Mouse (Mus musculus): ENCODE results near the gene Trnp1.
"Not testable (repeated sequence)": the region's sequence is repeated elsewhere in the genome, so short reads cannot be mapped to it uniquely, and the experiment has no call there.

Trnp1 gene

GRCm38 (mm10) chr4:133498160-133498724 is at the start of gene Trnp1:
Trnp1 (minus strand) TSS chr4:133498550.
- peak; percentile 63 for DNase-seq (ENCODE audit: low spot score)

- peak; percentile 98 for DNase-seq (ENCODE audit: low spot score)
Measured at GRCm38 (mm10) chr4:133545272-133546231, 47.2 kb upstream of the Trnp1 start, which contains the start of gene Nudc. Nudc (minus strand) TSS chr4:133545996.

- DNase-seq (ENCODE audit: low spot score), result no peak
Measured at GRCm38 (mm10) chr4:133536652-133537051, 38.3 kb upstream of the Trnp1 start.

- DNase-seq (ENCODE audit: low spot score), result no peak
Measured at GRCm38 (mm10) chr4:133536081-133536480, 37.7 kb upstream of the Trnp1 start.

- no peak for DNase-seq (ENCODE audit: low spot score)
Measured at GRCm38 (mm10) chr4:133532777-133533176, 34.4 kb upstream of the Trnp1 start.

GRCm38 (mm10) chr4:133527788-133528187 is 29.4 kb upstream of the Trnp1 start:
- no peak for DNase-seq (ENCODE audit: low spot score)

GRCm38 (mm10) chr4:133521502-133521901 is 23.2 kb upstream of the Trnp1 start:
- DNase-seq (ENCODE audit: low spot score), result no peak

GRCm38 (mm10) chr4:133519369-133519665 is 21.0 kb upstream of the Trnp1 start:
- no peak for DNase-seq (ENCODE audit: low spot score)

- peak; percentile 72 for DNase-seq (ENCODE audit: low spot score)
Measured at GRCm38 (mm10) chr4:133518601-133519368, 20.4 kb upstream of the Trnp1 start, which contains the start of gene Kdf1. Kdf1 (plus strand) TSS chr4:133518963.

GRCm38 (mm10) chr4:133512972-133513371 is 14.6 kb upstream of the Trnp1 start:
- DNase-seq (ENCODE audit: low spot score), result peak; percentile 77

- not testable (repeated sequence) for DNase-seq (ENCODE audit: low spot score)
Measured at GRCm38 (mm10) chr4:133512511-133512910, 14.2 kb upstream of the Trnp1 start.

- DNase-seq (ENCODE audit: low spot score), result no peak
Measured at GRCm38 (mm10) chr4:133511050-133511449, 12.7 kb upstream of the Trnp1 start.

GRCm38 (mm10) chr4:133508990-133509389 is 10.6 kb upstream of the Trnp1 start:
- no peak for DNase-seq (ENCODE audit: low spot score)

GRCm38 (mm10) chr4:133506573-133506972 is 8.2 kb upstream of the Trnp1 start:
- no peak for DNase-seq (ENCODE audit: low spot score)

GRCm38 (mm10) chr4:133504755-133505485 is 6.6 kb upstream of the Trnp1 start:
- no peak for DNase-seq (ENCODE audit: low spot score)

- DNase-seq (ENCODE audit: low spot score), result no peak
Measured at GRCm38 (mm10) chr4:133504300-133504699, 6.0 kb upstream of the Trnp1 start.

- no peak for DNase-seq (ENCODE audit: low spot score)
Measured at GRCm38 (mm10) chr4:133501514-133501913, 3.2 kb upstream of the Trnp1 start.

GRCm38 (mm10) chr4:133497461-133498159 is 740 bp downstream of the Trnp1 start:
- no peak for DNase-seq (ENCODE audit: low spot score)

GRCm38 (mm10) chr4:133496738-133497445 is 1.5 kb downstream of the Trnp1 start:
- no peak for DNase-seq (ENCODE audit: low spot score)

- no peak for DNase-seq (ENCODE audit: low spot score)
Measured at GRCm38 (mm10) chr4:133495711-133496110, 2.6 kb downstream of the Trnp1 start.

- no peak for DNase-seq (ENCODE audit: low spot score)
Measured at GRCm38 (mm10) chr4:133494867-133495266, 3.5 kb downstream of the Trnp1 start.
